Mouse (Mus musculus) heart, postnatal 14 days (tissue): ENCODE data around the gene Hibch. TPM values are rescaled to one million over a fixed set of nuclear protein-coding genes. Genes with fewer than 3 reads are reported as not detected.
"Not testable (repeated sequence)": the region's sequence is repeated elsewhere in the genome, so short reads cannot be mapped to it uniquely, and the experiment has no call there.

Experiments
- DNase-seq, 2 experiments: peaks; one replicate each; pipeline ENCODE4 v3.0.0; 2021 to 2022
- intact Hi-C: fragments of 180-260 bp; cut with DNase I; formaldehyde crosslinking; loops from one replicate; pipeline ENCODE4 v1.15.1; 2025
- total RNA-seq, 2 experiments: library from RNA; stranded (reverse); gene quantifications; 2 replicates each; pipeline ENCODE4 v1.2.3; 2021

Gene Hibch
- total RNA-seq, 2 experiments from 2014 or later, result 69.5 to 74.9 TPM

DNA sequence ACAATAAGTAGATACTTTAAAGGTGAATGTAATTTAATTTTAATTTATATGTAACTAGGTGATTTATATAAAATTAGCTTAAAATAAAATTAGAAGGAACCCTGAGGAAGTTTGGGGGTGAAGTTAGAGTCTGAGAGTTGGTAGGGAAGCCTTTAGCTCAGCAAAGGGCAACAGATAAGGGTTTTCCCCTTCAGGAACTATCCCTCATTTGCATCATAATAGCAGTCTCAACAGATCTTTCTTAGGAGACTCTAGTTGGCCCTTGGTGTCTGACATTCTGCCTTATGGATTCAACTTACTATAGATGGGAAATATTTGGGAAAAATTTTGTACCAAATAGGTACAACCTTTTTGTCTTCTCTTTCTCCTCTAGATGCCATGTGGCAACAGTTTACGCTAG lies 19.5 kb downstream of the Hibch start:
- intact Hi-C loops, result no loop called here
- no peak for DNase-seq

DNA sequence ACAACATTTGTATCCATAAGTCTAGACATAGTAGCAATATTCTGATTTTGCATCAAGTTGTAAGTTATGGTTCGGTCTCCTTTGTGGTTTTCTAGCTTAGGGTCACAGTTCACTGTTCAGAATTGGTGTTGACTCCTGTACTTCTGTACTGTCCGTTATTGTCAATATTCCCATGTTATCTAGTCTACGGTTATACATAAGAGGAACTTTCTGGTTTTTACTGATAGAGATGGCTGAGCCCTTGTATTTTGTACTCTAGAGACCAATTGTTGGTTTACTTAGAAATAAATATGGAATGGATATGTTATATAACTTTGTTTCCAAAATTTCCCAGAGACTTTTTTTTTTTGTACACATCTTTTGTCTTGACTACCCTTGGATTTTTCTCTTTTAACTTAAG lies 21.3 kb downstream of the Hibch start:
- no peak for DNase-seq
- intact Hi-C loops, result no loop called here

DNA sequence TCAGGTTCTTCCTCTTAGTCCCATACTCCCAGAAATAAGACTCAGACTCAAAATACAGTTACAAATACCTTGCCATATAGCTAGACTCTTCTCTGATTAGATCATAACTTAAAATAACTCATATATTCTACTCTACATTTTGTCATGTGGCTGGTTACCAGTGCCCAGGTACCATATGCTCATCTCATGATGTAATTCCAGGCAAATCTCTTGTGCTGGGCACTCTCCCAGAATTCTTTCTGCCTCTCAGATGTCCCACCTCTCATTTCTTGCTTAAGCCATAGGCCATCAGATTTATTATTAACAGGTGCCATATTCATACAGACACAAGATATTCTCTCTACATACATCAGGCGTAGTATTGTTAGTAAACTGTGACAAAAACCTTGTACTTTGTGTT lies 23.1 kb downstream of the Hibch start:
- intact Hi-C loops, result no loop called here
- no peak for DNase-seq

DNA sequence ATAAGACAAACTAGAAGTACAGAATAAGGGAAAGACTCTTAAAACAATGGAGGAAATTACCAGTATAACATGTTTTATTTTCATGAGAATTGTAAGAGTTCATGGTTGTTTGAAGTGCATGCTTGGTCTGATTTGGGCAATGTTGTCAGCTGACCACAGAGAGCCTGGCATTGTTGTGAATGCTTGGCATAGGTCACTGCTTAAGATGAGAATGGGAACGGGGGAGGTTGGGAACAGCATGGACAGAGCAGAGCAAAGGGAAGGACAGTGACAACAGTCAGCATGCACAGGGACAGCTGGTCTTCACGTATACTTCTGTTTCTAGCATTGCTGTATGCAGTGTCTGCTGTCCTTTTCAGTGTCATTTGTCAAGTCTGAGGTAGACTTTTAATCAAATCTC lies 39.5 kb downstream of the Hibch start:
- intact Hi-C loops, result no loop called here
- DNase-seq, result peak in 1 of 2 experiments; percentile 1

DNA sequence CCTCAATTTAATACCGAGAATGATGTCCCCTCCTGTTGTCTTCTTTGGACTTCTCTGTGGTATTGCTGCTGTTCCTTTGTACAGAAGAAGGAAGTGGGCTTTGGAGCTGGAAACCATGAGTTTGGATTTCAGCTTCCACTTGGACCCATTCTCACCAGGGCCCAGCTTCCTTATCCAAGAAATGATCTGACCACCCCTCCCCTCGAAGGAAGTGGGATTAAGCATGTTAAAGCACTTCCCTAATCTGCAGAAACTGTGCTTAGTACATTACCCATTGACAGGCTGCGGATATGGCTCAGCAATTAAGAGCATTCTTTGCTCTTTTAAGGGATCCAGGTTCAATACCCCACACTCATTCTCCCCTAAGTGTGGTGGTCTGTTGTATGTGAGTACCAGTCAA lies 65.1 kb downstream of the Hibch start:
- DNase-seq, result no peak
- intact Hi-C loops, result no loop called here

DNA sequence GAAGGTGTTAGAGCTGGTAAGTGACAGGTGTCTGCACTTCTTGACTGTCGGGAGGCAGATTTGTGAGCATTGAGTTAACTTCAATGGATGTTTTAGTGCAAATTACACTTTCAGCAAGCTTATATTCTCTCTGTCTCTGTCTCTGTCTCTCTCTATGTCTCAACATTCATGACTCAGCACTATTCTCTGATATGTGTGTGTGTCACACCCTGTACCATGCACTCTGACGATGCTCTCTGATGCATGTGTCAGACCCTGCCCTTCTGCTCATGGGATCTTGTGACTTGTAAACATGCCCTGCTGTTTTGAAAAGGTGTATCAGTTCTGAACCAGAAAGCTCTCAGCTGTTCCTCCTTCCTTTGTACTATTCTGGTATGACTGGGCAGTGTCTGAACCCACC lies 71.9 kb downstream of the Hibch start:
- no peak for DNase-seq
- intact Hi-C loops, result no loop called here

DNA sequence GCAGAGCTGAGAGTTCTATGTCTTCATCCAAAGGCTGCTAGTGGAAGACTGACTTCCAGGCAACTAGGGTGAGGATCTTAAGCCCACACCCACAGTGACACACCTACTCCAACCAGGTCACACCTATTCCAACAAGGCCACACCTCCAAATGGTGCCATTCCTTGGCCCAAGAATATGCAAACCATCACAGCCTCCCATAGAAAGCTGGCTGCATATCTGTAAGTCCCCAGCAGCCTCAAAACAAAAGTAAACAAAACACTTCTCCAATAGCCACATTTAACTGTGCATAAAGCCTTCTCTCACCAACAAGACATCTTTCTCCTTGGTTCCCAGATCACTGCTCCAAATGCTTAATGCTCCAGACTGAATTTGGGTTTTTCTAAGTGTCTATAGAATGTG lies 74.2 kb downstream of the Hibch start:
- intact Hi-C loops, result not testable (repeated sequence)

DNA sequence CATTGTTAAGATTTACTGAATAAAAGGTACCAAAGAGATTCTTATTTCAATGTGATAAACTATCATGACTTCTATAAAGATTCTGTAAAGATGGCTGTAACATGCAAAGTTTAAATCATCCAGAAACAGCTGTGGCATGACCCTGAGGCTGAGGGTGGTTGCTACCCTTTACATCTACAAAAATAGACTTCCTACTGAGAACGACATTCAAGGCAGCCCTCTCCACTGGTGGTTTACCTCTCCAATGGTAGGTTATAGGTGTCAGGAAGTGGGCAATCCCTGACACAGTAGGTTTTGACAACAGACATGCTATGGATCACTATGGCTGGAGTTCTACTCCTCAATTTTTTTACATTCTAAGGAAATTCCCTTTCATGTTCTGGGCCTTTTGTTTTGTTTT lies 79.8 kb downstream of the Hibch start:
- DNase-seq, intact Hi-C loops: not testable (repeated sequence)

More for the DNA sequence above, 74.2 kb downstream of the Hibch start:
- not testable (repeated sequence) for DNase-seq

DNA sequence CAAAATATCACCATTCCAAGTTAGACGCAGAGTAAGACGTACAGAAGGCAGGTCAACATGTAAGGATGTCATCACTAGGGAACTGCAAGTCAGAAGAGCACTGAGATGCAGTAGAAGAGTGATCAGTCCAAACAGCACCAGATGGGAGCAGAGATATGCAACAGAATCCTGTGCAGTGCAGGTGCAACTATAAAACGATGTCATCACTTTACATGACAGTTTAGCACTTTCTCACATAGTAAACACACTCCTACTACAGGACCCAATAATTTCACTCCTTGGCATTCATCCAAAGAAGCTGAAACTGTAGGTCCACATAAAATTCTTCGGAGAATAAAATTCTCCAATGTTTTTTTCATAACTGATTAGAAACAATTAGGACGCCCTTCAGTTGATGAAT lies 89.8 kb downstream of the Hibch start:
- intact Hi-C loops, result no loop called here
- DNase-seq, result no peak

DNA sequence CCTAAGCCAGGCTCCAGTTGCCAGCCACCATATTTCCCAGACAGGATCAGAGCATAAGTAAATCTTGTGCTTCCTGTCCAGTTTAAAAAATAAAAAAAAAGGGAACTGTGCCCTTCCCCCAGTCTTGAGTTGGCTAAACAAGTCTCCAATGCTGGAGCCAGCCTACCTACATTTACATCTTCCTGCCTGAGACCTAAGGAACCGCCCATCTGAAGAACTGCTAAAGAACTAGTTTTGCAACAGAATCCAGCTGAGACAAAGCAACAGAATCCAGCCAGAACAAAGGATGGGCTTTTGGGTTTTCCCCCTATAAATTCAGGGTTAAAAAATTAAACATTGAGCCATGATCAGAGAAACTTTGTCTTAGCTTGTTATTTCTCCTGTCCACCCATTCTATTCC lies 94.3 kb downstream of the Hibch start:
- DNase-seq, result no peak
- intact Hi-C loops, result no loop called here

DNA sequence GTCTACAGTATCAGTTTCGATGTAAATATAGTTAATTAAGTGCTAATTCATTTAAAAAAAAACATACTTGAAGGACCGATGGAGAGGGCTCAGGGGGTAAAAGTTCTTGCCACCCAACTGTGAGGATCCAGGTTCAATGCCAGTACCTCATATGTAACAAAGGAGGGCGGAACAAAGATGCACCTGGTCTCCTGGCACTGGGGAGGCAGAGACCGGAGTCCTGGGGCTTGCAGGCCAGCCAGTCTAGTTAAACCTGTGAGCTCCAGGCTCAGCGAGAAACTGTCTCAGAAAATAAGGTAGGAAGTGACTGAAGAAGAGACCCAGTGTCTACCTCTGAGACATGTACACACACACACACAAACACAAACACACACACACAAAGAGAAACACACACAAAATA lies 103.2 kb downstream of the Hibch start:
- DNase-seq, result no peak
- intact Hi-C loops, result no loop called here

DNA sequence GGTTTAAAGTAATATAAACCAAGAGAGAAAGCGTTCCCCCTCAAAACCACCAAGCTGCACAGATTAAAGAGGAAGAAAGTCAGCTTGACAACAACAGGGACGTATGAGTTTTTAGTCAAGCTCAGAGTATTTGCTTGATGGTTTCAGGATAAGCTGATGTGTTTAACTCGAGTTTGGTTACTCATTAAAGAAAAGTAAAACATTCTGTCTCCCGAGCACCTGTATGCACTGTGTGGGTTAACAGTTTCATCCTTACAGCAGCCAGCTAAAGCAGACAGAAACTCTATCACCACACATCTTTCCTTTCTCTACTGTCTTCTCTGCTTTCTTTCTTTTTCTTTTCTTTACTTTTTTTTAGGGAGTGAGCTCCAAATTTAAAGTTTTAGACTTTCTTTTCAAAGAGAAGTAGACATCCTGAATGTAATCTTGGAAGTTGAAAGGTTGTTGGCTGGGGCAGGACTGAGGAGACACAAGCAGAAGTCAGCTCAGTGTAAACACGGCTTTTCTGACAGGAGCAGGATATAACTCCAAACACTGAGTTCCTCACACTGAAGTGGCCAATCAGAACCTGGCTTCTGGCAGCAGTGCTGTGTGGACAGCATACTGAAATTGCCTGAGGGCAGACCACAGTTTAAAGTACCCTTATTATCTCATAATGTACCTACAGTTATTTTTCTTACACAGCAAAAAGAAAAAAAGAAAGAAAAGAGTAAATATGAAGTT lies 106.6 kb downstream of the Hibch start:
- intact Hi-C loops, result loop anchor here (5.0 kb wide), 1 partner anchor 304 kb away; no protein-coding TSS in a partner anchor
- no peak for DNase-seq

DNA sequence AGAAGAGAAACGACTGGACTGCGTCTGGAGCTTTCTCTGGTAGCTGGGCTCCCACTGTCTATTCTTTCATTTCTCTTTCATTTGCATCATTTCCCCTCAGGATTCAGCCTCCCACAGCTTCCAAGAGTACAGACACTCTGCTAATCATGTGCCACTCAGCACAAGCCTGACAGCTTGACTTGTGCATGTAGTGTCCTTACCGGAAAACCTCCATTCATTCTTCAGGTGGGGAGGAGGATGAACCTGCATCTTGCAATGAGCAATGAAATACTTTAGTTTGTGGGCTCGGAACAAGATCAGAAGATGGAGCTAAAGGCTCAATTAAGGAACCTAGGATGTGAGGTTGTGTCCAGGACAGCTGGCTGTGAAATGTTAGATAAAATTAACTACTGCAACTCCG lies 107.4 kb downstream of the Hibch start:
- DNase-seq, result no peak

DNA sequence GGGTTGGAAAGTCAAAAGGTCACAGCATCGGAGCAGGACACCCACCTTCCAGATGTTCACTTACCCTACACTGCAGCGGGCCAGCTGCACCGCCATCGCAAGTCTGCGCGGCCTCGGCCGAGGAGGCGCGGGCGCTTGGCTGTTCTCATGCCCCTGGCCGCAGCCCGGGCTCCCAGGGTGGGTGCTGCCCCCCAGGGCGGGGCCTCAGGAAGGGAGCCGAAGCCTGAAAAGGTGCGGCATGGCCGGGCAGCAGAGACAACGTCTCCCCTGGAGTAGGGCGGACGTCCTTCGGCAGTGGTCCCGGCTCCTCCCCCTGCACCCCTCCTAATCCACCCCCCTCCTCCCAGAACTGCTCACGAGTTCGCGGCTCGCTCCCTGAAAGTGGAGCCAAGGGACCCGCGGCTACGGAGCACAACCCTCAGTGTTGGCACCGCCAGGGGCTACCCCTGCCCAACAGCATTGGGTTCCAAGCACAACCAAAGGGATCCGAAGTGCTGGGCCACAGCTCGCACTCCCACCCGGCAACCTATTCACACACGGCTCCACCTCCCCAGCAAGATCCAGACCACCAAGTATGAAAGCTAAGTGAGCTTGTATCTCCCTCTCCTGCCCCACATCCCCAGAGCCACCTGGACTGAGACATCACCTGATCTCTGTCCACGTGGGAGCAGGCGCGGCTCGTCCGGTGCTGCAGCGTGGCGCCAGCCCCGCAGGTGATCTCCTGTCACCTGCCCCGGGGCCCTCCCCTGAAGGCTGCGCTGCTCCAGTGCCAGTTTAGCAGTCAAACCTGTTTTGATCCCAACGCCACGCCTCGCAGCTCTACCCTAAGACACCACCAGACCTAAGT lies 108.0 kb downstream of the Hibch start:
- DNase-seq, result peak; percentile 22 to 35
- intact Hi-C loops, result loop anchor here (5.0 kb wide), 1 partner anchor 305 kb away; no protein-coding TSS in a partner anchor

More for the DNA sequence above, 107.4 kb downstream of the Hibch start:
- intact Hi-C loops, result loop anchor here (5.0 kb wide), 1 partner anchor 305 kb away; no protein-coding TSS in a partner anchor

DNA sequence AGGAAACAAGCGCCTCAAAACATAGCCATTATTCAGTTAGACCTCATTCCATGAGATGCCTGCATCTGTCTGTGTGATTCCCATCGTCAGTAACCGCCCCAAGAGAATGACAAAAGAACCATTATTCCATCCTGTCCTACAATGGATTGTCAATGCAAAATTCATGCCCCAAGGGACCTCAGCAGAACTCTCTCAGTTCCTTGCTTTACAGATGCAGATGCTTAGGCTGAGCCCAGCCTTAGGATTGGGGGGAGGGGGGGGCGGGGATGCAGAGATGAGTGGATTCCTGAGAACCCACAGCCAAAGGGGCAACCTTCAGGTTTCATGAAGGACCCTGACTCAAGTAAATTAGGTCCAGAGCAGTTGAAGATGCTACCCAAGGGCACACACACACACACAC lies 108.8 kb downstream of the Hibch start:
- DNase-seq, result no peak
- intact Hi-C loops, result loop anchor here (5.0 kb wide), 1 partner anchor 306 kb away; no protein-coding TSS in a partner anchor

DNA sequence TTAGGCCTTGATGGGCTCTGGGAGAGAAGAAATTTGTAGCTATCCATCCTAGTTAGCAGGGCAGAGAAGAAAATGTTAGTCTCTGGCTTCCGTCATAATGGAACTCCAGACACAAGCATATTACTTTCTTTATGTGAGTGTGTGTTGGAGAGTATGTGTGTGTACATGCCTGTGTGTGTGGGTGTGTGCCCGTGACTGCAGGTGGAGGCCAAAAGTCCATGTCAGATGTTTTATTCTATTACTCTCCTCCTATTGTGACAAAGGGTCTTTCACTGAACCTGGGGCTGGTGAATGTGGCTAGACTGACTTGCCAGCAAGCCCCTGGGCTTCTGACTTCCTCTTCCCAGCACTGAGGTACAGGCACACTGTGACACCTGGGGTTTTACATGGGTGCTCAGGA lies 109.7 kb downstream of the Hibch start:
- DNase-seq, result no peak
- intact Hi-C loops, result loop anchor here (5.0 kb wide), 1 partner anchor 307 kb away; no protein-coding TSS in a partner anchor

DNA sequence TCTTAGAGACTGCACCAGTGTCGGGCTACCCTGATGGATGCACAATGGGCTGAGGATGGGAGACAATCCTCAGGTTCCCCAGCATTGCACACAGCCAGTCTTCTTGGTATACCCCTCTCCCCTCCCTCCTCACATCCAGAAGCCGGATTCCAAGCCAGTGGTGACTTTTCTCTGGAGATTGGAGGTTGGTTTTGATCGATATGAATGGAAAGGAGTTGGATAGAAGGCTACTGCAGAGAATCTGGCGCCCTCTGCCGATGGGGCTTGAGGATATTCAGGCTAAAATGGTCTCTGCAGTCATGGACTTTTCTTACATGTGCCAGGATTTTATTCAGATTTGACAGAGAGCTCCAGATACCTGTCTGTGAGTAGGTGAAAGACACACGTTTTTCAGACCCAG lies 110.4 kb downstream of the Hibch start:
- intact Hi-C loops, result no loop called here
- peak; percentile 55 to 63 for DNase-seq

DNA sequence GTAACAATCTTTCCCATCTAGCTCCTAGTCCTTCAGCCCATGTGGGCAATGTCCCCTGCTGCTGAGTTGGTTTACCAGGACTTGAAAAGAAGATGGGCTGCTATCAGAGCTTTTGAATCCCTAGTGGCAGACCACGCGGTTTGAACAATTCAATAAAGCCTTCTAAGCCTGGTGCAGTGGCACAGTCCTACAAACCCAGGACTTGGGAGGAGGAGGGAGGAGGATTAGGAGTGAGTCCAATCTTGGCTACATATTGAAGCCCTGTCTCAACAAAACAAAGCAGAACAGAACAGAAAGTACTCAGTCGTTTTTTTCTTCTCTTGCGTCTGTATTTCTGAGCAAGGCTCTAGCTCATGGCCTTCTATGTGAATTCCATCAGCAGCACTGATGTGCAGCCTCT lies 112.0 kb downstream of the Hibch start:
- intact Hi-C loops, result no loop called here

DNA sequence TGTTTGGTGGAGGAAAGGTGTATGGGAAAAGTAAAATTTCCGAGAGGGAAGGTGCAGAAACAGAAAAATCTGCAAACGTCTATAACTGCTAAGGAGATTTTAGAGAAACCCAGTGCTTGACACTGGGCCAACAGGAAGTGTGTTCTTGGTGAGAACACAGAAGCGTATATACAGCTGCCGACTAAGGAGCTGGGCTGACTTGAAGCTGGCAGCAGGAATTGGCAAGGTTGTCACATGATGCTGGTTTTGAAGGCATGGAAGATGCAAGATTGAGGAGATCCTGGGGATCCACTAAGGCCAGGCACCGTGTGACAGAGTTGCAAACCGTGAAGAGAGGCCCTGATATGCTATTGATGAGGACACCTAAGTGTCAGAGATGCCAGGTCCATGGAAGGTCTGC lies 115.5 kb downstream of the Hibch start:
- DNase-seq, result no peak

More for the DNA sequence above, 112.0 kb downstream of the Hibch start:
- DNase-seq, result no peak

DNA sequence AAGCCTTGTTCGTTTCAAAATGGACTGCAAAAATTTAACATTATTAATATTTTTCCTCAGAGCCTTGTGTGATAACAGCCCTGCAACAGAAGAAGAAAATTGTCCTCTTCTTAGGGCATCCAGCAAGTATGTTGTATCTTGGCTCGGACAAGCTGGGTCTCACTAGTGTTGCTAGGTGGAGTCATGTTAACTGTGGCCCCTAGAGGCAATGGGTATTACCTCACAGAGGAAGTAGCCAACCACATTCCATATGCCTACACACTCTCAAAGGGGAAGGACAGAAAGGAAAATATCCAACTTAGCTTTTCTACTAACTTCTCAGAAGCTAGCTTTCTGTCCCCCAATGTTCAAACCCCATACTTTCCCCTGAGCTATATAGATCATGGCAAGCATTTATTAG lies 118.4 kb downstream of the Hibch start:
- intact Hi-C loops, result no loop called here
- DNase-seq, result no peak

More for the DNA sequence above, 115.5 kb downstream of the Hibch start:
- intact Hi-C loops, result no loop called here

DNA sequence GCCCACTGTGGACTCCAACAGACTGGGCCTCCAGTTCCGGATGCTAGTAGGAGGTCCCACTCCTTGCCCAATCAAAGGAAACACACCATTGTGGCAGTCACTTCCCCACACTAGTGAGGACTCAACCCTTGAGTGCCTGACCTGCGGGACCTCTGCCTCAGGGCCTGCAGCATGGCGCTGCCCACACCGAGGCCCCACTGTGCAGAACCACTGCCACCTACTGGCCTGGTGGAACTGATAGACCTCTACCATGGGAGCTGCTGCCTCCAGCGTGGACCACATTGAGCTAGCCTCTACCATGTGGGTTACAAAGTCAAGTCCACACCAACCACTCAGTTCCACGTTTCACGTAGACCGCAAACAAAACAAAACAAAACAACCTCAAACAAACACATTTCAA lies 119.9 kb downstream of the Hibch start:
- DNase-seq, result no peak
- intact Hi-C loops, result no loop called here
